Mouse (Mus musculus) embryonic facial prominence, embryonic 15.5 days (tissue): Measurements from ENCODE around the gene Smim12. TPM values are rescaled to one million over a fixed set of nuclear protein-coding genes. Genes with fewer than 3 reads are reported as not detected.
A peak's percentile ranks its signal among the peaks of the same experiment; 100 is the strongest.

Source experiments
- ATAC-seq: fragments of 200-750 bp; cut with Nextera tagmentation; 2 replicates; pipeline ENCODE4 v1.8.0; 2017; ENCODE audit warnings: low read depth, moderate TSS enrichment; ENCODE audit not compliant: insufficient number of reproducible peaks, low FRiP score, low TSS enrichment
- H3K27ac ChIP-seq: fragments of 300-500 bp; sonication (generic); replicated peaks from 2 replicates; pipeline ENCODE4 v1.5.1; 2015; ENCODE audit warnings: mild to moderate bottlenecking, inconsistent platforms
- H3K27me3 ChIP-seq: fragments of 300-500 bp; sonication (generic); 2 replicates; pipeline ENCODE4 v1.6.1; 2015; ENCODE audit warnings: inconsistent platforms
- H3K36me3 ChIP-seq: fragments of 300-500 bp; sonication (generic); 2 replicates; pipeline ENCODE4 v1.6.1; 2015; ENCODE audit warnings: mild to moderate bottlenecking, inconsistent platforms
- H3K4me1 ChIP-seq: fragments of 300-500 bp; sonication (generic); 2 replicates; pipeline ENCODE4 v1.6.1; 2015; ENCODE audit warnings: inconsistent platforms
- H3K4me2 ChIP-seq: fragments of 300-500 bp; sonication (generic); replicated peaks from 2 replicates; pipeline ENCODE4 v1.6.1; 2015; ENCODE audit warnings: mild to moderate bottlenecking, inconsistent platforms
- H3K4me3 ChIP-seq: fragments of 300-500 bp; sonication (generic); replicated peaks from 2 replicates; pipeline ENCODE4 v1.5.1; 2015; ENCODE audit warnings: mild to moderate bottlenecking, inconsistent platforms
- H3K9ac ChIP-seq: fragments of 300-500 bp; sonication (generic); 2 replicates; pipeline ENCODE4 v1.6.1; 2015; ENCODE audit warnings: inconsistent platforms
- H3K9me3 ChIP-seq: fragments of 300-500 bp; sonication (generic); replicated peaks from 2 replicates; pipeline ENCODE4 v1.6.1; 2016; ENCODE audit warnings: inconsistent platforms
- WGBS: fragments of 180-500 bp; shearing (Covaris S2); methylation state at CpG from one replicate; pipeline ENCODE4 v1.1.7; 2015; 5-methylcytosine and 5-hydroxymethylcytosine counted together
- polyA plus RNA-seq: library from polyadenylated mRNA; unstranded; fragments of >200 nt; fragmentation: Nextera tagmentation; extraction: Ambion mirVana; gene quantifications from 2 replicates; pipeline ENCODE4 v1.2.1, GENCODE M21; 2015

The Smim12 gene
- 47.5 and 55.4 TPM in 2 replicates for polyA plus RNA-seq

GRCm38 (mm10) chr4:127243552-127243951, at the start of gene Smim12:
Smim12 (plus strand) TSS chr4:127243784.
- peak; percentile 93 for ATAC-seq
- peaks cover 17% of the 10 kb centered on the region for H3K36me3 ChIP-seq
- peak within 1 kb of the TSS; percentile 90 for H3K4me2 ChIP-seq
- peak within 1 kb of the TSS; percentile 99 for H3K4me3 ChIP-seq
- H3K9me3 ChIP-seq, result no peaks in the 10 kb centered on the region
- H3K27me3 ChIP-seq, result peaks cover 5% of the 10 kb centered on the region; the same call in 1 of the 2 replicates
- no peak within 1 kb of the TSS; the same call in 1 of the 2 replicates for H3K27ac ChIP-seq
- H3K4me1 ChIP-seq, result peaks cover 18% of the 10 kb centered on the region
- under 1% methylated on average over 29 of the region's 29 CpGs for WGBS
- peak within 1 kb of the TSS; percentile 99 for H3K9ac ChIP-seq

DNA sequence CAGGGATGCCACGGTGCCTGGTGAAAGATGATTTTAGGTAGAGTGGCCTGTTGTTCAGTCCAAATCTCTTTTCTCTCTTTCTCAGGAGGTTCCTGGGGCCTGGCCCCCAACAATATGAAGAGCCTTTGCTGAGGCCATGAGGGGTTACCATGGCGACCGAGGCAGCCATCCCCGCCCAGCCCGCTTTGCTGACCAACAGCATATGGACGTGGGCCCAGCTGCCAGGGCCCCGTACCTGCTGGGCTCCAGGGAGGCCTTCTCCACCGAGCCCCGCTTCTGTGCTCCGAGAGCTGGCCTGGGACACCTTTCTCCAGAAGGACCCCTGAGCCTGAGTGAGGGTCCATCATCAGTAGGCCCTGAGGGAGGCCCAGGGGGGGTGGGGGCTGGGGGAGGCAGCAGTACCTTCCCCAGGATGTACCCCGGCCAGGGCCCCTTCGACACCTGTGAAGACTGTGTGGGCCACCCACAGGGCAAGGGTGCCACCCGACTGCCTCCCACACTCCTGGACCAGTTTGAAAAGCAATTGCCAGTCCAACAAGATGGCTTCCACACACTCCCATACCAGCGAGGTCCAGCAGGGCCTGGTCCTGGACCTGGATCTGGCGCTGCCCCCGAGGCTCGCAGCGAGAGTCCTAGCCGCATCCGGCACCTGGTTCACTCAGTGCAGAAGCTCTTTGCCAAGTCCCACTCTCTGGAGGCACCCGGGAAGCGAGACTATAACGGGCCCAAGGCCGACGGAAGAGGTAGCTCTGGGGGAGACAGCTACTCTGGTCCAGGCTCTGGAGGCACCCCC, 48.9 kb upstream of the Smim12 start:
- Histone ChIP-seq H3K4me1 (no peaks in the 10 kb centered on the region), H3K4me3 (no peak overlapping the region), H3K36me3 (no peaks in the 10 kb centered on the region), H3K9ac (no peak overlapping the region), H3K27ac (no peak overlapping the region), H3K9me3 (no peaks in the 10 kb centered on the region), H3K4me2 (no peak overlapping the region), H3K27me3 (peaks cover 5% of the 10 kb centered on the region; the same call in 1 of the 2 replicates)
- peak; percentile 17; the same call in 1 of the 2 replicates for ATAC-seq
- WGBS, result 86% methylated on average over 25 of the region's 25 CpGs

GRCm38 (mm10) chr4:127198609-127199008, 45.0 kb upstream of the Smim12 start:
- ATAC-seq, result no peak

GRCm38 (mm10) chr4:127199406-127199805, 44.2 kb upstream of the Smim12 start:
- no peaks in the 10 kb centered on the region for H3K36me3 ChIP-seq
- H3K9me3 ChIP-seq, result no peaks in the 10 kb centered on the region
- H3K4me3 ChIP-seq, result no peak overlapping the region
- ATAC-seq, result no peak
- H3K27me3 ChIP-seq, result peaks cover 5% of the 10 kb centered on the region; the same call in 1 of the 2 replicates
- no peak overlapping the region for H3K9ac ChIP-seq
- no peak overlapping the region for H3K4me2 ChIP-seq
- H3K27ac ChIP-seq, result no peak overlapping the region
- 61% methylated on average over 12 of the region's 12 CpGs for WGBS
- 0 out of 2 replicates have a peak, but pooled peaks cover 9% of the 10 kb centered on the region for H3K4me1 ChIP-seq

More at GRCm38 (mm10) chr4:127198609-127199008, 45.0 kb upstream of the Smim12 start:
- WGBS, result 23% methylated on average over 6 of the region's 6 CpGs
- no peak overlapping the region for H3K27ac ChIP-seq
- H3K27me3 ChIP-seq, result peaks cover 5% of the 10 kb centered on the region; the same call in 1 of the 2 replicates
- H3K36me3 ChIP-seq, result no peaks in the 10 kb centered on the region
- no peak overlapping the region for H3K4me2 ChIP-seq
- no peak overlapping the region for H3K9ac ChIP-seq
- 0 out of 2 replicates have a peak, but pooled peaks cover 9% of the 10 kb centered on the region for H3K4me1 ChIP-seq
- H3K9me3 ChIP-seq, result no peaks in the 10 kb centered on the region
- H3K4me3 ChIP-seq, result no peak overlapping the region

DNA sequence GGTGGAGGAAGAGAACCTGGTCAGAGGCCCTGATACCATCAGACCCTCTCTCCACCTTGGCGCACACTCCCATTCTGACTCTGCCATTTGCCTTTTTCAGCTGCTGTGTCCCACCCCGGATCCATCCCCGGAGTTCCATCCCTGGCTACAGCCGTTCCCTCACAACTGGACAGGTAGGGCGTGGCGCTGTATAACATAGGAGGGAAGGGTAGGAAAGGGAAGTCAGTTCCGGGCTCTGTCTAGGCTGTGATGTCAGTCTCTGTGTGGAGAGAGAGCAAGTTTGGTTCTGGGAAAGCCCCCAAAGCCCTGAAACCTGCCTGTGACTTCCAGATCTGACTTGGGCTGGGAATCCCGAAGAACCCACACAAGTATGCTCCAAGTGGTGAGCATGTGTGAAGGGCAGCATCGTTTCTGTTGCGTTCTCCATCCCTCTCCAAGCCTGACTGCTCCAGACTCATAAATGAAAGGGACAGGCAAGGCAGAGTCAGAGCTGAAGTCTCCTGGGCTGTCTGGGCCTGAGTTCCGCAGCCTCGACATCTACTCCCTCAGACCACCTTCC, 43.3 kb upstream of the Smim12 start:
- no peaks in the 10 kb centered on the region for H3K36me3 ChIP-seq
- no peak for ATAC-seq
- H3K4me2 ChIP-seq, result no peak overlapping the region
- no peak overlapping the region for H3K9ac ChIP-seq
- no peak overlapping the region for H3K4me3 ChIP-seq
- no peak overlapping the region for H3K27ac ChIP-seq
- peaks cover 5% of the 10 kb centered on the region; the same call in 1 of the 2 replicates for H3K27me3 ChIP-seq
- 83% methylated on average over 12 of the region's 12 CpGs for WGBS
- no peaks in the 10 kb centered on the region for H3K9me3 ChIP-seq
- 0 out of 2 replicates have a peak, but pooled peaks cover 9% of the 10 kb centered on the region for H3K4me1 ChIP-seq

GRCm38 (mm10) chr4:127200769-127201617, 42.6 kb upstream of the Smim12 start:
- Histone ChIP-seq H3K9me3 (no peaks in the 10 kb centered on the region), H3K4me2 (no peak overlapping the region), H3K27me3 (peaks cover 5% of the 10 kb centered on the region; the same call in 1 of the 2 replicates), H3K4me1 (0 out of 2 replicates have a peak, but pooled peaks cover 9% of the 10 kb centered on the region), H3K27ac (no peak overlapping the region; the same call in 1 of the 2 replicates), H3K36me3 (no peaks in the 10 kb centered on the region), H3K9ac (no peak overlapping the region), H3K4me3 (no peak overlapping the region)
- ATAC-seq, result no peak
- 62% methylated on average over 13 of the region's 13 CpGs for WGBS

GRCm38 (mm10) chr4:127203081-127203480, 40.5 kb upstream of the Smim12 start:
- Histone ChIP-seq H3K4me3 (no peak overlapping the region), H3K4me1 (0 out of 2 replicates have a peak, but pooled peaks cover 9% of the 10 kb centered on the region), H3K27ac (no peak overlapping the region), H3K36me3 (no peaks in the 10 kb centered on the region), H3K9ac (no peak overlapping the region), H3K27me3 (no peaks in the 10 kb centered on the region), H3K9me3 (no peaks in the 10 kb centered on the region), H3K4me2 (no peak overlapping the region)
- WGBS, result 55% methylated on average over 1 of the region's 1 CpGs
- ATAC-seq, result no peak

GRCm38 (mm10) chr4:127211318-127211717, 32.3 kb upstream of the Smim12 start:
- ATAC-seq, result no peak
- Histone ChIP-seq H3K9ac (no peak overlapping the region), H3K36me3 (no peaks in the 10 kb centered on the region), H3K9me3 (no peaks in the 10 kb centered on the region), H3K27me3 (peaks cover 36% of the 10 kb centered on the region), H3K4me1 (no peaks in the 10 kb centered on the region), H3K4me3 (no peak overlapping the region), H3K27ac (no peak overlapping the region), H3K4me2 (no peak overlapping the region)
- 63% methylated on average over 9 of the region's 9 CpGs for WGBS

DNA sequence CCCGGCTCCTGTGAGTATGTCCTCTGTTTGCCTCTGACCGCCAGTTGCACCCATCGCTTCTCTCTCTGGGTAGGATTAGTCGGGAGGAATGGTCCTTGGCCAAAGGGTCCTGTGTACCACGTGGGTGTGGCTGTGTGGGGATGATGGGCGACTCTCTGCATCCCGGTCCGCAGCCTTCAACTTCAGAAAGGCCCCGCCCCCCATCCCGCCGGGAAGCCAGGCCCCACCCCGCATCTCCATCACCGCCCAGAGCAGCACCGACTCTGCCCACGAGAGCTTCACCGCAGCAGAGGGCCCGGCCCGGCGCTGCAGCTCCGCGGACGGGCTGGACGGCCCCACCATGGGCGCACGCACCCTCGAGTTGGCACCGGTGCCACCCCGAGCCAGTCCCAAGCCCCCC, 29.1 kb upstream of the Smim12 start:
- WGBS, result 11% methylated on average over 28 of the region's 28 CpGs
- no peaks in the 10 kb centered on the region for H3K4me1 ChIP-seq
- no peaks in the 10 kb centered on the region for H3K9me3 ChIP-seq
- no peaks in the 10 kb centered on the region for H3K36me3 ChIP-seq
- no peak overlapping the region for H3K4me3 ChIP-seq
- peaks cover 44% of the 10 kb centered on the region for H3K27me3 ChIP-seq
- no peak overlapping the region for H3K9ac ChIP-seq
- no peak for ATAC-seq
- no peak overlapping the region for H3K4me2 ChIP-seq
- H3K27ac ChIP-seq, result no peak overlapping the region

- Histone ChIP-seq H3K9ac (no peak overlapping the region), H3K4me1 (no peaks in the 10 kb centered on the region), H3K36me3 (no peaks in the 10 kb centered on the region), H3K9me3 (no peaks in the 10 kb centered on the region), H3K4me3 (no peak overlapping the region), H3K4me2 (no peak overlapping the region), H3K27ac (no peak overlapping the region), H3K27me3 (peaks cover 44% of the 10 kb centered on the region)
- 52% methylated on average over 11 of the region's 11 CpGs for WGBS
- no peak; the same call in 1 of the 2 replicates for ATAC-seq
Observed at GRCm38 (mm10) chr4:127215103-127215502, 28.5 kb upstream of the Smim12 start.

DNA sequence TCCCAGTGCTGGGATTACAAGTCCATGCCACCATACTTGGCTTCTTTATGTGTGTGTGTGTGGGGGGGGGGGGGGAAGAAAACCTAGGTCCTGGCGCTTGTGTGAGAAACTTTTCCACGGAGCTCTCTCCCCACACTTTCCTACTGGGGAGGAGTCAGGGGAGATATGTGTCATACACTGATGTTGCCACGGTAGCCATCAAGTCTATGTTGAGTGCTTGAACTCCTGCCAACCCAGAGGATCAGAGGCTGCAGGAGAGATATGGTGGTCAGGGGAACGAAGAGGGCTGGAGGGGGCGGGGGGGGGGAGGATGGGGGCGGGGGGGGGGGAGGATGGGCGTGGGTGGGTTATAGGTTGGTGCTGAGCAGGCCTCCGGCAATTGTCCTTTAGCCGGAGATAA, 27.8 kb upstream of the Smim12 start:
- 67% methylated on average over 5 of the region's 9 CpGs for WGBS
- no peak for ATAC-seq
- Histone ChIP-seq H3K9ac (no peak overlapping the region), H3K4me3 (no peak overlapping the region), H3K4me2 (no peak overlapping the region), H3K9me3 (no peaks in the 10 kb centered on the region), H3K36me3 (no peaks in the 10 kb centered on the region), H3K27me3 (peaks cover 44% of the 10 kb centered on the region), H3K27ac (no peak overlapping the region), H3K4me1 (no peaks in the 10 kb centered on the region)
